Comparison of ENCODE assay signal across 12 mouse cellular contexts in genomic region chr1:58716162-58716882, GRCm38 (mm10). TPM values are rescaled to one million over a fixed set of nuclear protein-coding genes. Genes with fewer than 3 reads are reported as not detected.
DNase-seq lines count a peak whose midpoint lies in the region; ATAC-seq lines count a peak whose summit lies in the region.
"Had no signal": no experiment of that assay in that cellular context is flagged by ENCODE, and none has a peak within 500 bp of the region (broad histone marks: within the 10 kb centered on the region; RNA-seq: fewer than 3 reads in every experiment).

No protein-coding gene starts in this region.

- DNase-seq in kidney, postnatal 14 days = no peak
- DNase-seq in MEL-GATA-1-ER (ENCODE audit: extremely low read depth, low read depth) = peak; percentile 86
- DNase-seq in cerebellum, postnatal 25 days = no peak
- DNase-seq in layer of hippocampus, postnatal 14 days (ENCODE audit: low spot score in 2 of 2) = no peak
- DNase-seq: cerebellum, postnatal 10 days; right cerebral cortex, adult 18-20 months had no signal

- no peak for ATAC-seq in kidney, embryonic 16.5 days (ENCODE audit: low FRiP score, low TSS enrichment)
- ATAC-seq in common myeloid progenitor, adult 5-6 weeks (replicated peaks; ENCODE audit: low read depth, poor library complexity, severe bottlenecking) = peak; percentile 40
- ATAC-seq in liver, embryonic 15.5 days (ENCODE audit: insufficient read depth) = no peak
- ATAC-seq: midbrain, embryonic 15.5 days had no signal

- H3K36me3 ChIP-seq in kidney, embryonic 16.5 days (ENCODE audit: insufficient read depth, low read length) = peaks cover 10% of the 10 kb centered on the region
- no peaks in the 10 kb centered on the region; the same call in none of the 2 replicates for H3K36me3 ChIP-seq in liver, embryonic 15.5 days (replicated peaks)
- H3K36me3 ChIP-seq: midbrain, embryonic 15.5 days had no signal

- peak overlapping the region; percentile 35; the same call in 1 of the 2 replicates for H3K9ac ChIP-seq in kidney, embryonic 16.5 days (replicated peaks; ENCODE audit: low read length)
- H3K9ac ChIP-seq in liver, embryonic 15.5 days = no peak overlapping the region
- H3K9ac ChIP-seq: midbrain, embryonic 15.5 days had no signal

- H3K4me3 ChIP-seq in kidney, embryonic 16.5 days (ENCODE audit: low read length) = peak overlapping the region; percentile 19
- H3K4me3 ChIP-seq in liver, embryonic 15.5 days (replicated peaks) = no peak overlapping the region
- H3K4me3 ChIP-seq: midbrain, embryonic 15.5 days had no signal

- peak overlapping the region; percentile 75 for H3K4me2 ChIP-seq in kidney, embryonic 16.5 days (replicated peaks; ENCODE audit: low read depth, low read length)
- H3K4me2 ChIP-seq in liver, embryonic 15.5 days = peak overlapping the region; percentile 82
- H3K4me2 ChIP-seq: midbrain, embryonic 15.5 days had no signal

- no peaks in the 10 kb centered on the region for H3K27me3 ChIP-seq in kidney, embryonic 16.5 days (ENCODE audit: insufficient read depth, low read length)
- no peaks in the 10 kb centered on the region for H3K27me3 ChIP-seq in liver, embryonic 15.5 days
- H3K27me3 ChIP-seq: midbrain, embryonic 15.5 days had no signal

- H3K4me1 ChIP-seq in kidney, embryonic 16.5 days (ENCODE audit: insufficient read depth, low read length) = peaks cover 21% of the 10 kb centered on the region
- peaks cover 46% of the 10 kb centered on the region for H3K4me1 ChIP-seq in liver, embryonic 15.5 days (replicated peaks)

- H3K9me3 ChIP-seq in kidney, embryonic 16.5 days (ENCODE audit: low read length) = no peaks in the 10 kb centered on the region
- H3K9me3 ChIP-seq in liver, embryonic 15.5 days (replicated peaks) = no peaks in the 10 kb centered on the region
- H3K9me3 ChIP-seq: midbrain, embryonic 15.5 days had no signal

- 29% methylated on average over 7 of the region's 7 CpGs for WGBS in kidney, embryonic 16.5 days
- WGBS in liver, embryonic 15.5 days (ENCODE audit: insufficient replicate concordance) = 9% methylated on average over 7 of the region's 7 CpGs

- H3K27ac ChIP-seq in kidney, embryonic 16.5 days (ENCODE audit: low read length) = peak overlapping the region; percentile 76
- peak overlapping the region; percentile 72 for H3K27ac ChIP-seq in liver, embryonic 15.5 days (replicated peaks)
- H3K27ac ChIP-seq: midbrain, embryonic 15.5 days had no signal

RNA-seq across cellular contexts. Expression of gene Cflar, which starts 5.0 kb away (rescaled TPM):
- polyA plus RNA-seq in kidney, embryonic 16.5 days (2015; fragmentation: Nextera tagmentation; extraction: Ambion mirVana) = 41.3 and 45.0 TPM in 2 replicates
- 80.7 and 80.8 TPM in 2 replicates for total RNA-seq in common myeloid progenitor, adult 5-6 weeks (2017)
- polyA plus RNA-seq in liver, embryonic 15.5 days (2015; fragmentation: Nextera tagmentation; extraction: Ambion mirVana) = 16.3 and 16.9 TPM in 2 replicates
- total RNA-seq in layer of hippocampus, postnatal 14 days (2021) = 10 to 100 TPM; 33.2 to 38.0 TPM

RNA-seq across cellular contexts. Expression of gene Als2cr12, which starts 20.5 kb away (rescaled TPM):
- not detected in 2 replicates for polyA plus RNA-seq in kidney, embryonic 16.5 days (2015; fragmentation: Nextera tagmentation; extraction: Ambion mirVana)
- total RNA-seq in common myeloid progenitor, adult 5-6 weeks (2017) = not detected in 2 replicates
- polyA plus RNA-seq in liver, embryonic 15.5 days (2015; fragmentation: Nextera tagmentation; extraction: Ambion mirVana) = 0.07 TPM in 1 of 2 replicates, not detected in the other
- not detected for total RNA-seq in layer of hippocampus, postnatal 14 days (2021)
- total RNA-seq: layer of hippocampus, adult 18-20 months had no signal
- polyA plus RNA-seq: frontal cortex, adult 2 months; midbrain, embryonic 15.5 days had no signal
